Mouse (Mus musculus): ENCODE results near the gene Adss. TPM values are rescaled to one million over a fixed set of nuclear protein-coding genes. Genes with fewer than 3 reads are reported as not detected.

Adss gene
- polyA plus RNA-seq (2017; shearing (Covaris generic)) = 66.0 TPM

DNA sequence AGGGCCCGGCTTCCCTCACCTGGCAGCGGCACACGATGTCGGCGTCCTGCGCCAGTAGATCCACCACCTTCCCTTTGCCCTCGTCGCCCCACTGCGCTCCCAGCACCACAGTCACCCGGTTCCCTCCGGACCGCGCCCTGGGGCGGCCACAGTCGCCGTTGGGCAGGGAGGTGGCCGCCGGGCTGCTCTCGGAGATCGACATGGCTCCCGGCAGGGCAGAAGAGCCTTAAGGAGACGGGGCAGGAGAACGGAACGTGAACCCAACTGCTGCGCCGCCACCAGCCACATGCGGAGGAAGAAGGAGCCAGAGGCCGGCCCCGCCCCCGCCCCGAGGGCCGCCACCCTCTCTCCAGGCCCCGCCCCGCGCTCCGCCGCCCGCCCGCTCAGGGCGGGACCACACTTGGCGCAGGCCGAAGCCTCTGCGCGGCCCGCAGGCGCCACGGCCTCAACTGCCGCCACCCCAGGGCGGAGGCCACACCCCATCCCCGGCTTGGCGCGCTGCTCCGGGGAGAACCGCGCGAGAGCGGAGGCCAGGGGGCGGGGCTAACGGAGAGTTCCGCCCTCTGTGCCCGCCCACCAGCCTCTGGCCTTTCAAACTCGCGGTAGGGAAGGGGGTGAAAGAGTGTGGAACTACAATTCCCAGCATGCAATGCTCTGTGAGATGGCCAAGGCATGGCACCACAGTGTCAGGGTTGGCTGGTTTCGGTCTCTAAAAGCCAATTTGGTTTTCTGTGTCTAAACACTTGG is at the start of gene Adss:
Gene Adss, minus strand, starts transcription at position 319 of the 747 bp plus-strand sequence.

GRCm38 (mm10) chr1:177729043-177730024 is 67.0 kb downstream of the Adss start, which contains the start of gene 1700016C15Rik:
1700016C15Rik (plus strand) TSS chr1:177729814.

Other genes with a start within 250 kb of the Adss start
- 0.51 TPM for gene 1700016C15Rik, start 66.7 kb downstream of the Adss start, polyA plus RNA-seq (2017; shearing (Covaris generic))
- 0.12 TPM for gene Catspere2, start 186.9 kb upstream of the Adss start, polyA plus RNA-seq (2017; shearing (Covaris generic))